Mouse (Mus musculus) kidney, postnatal 36 days (tissue): ENCODE data around the gene Ap4e1.

Experiments used
- DNase-seq, 2 experiments: peaks; one replicate each; pipeline ENCODE4 v3.0.0; 2021 to 2022; ENCODE audit warnings: mixed read lengths in 2 of 2

The Ap4e1 gene

DNA sequence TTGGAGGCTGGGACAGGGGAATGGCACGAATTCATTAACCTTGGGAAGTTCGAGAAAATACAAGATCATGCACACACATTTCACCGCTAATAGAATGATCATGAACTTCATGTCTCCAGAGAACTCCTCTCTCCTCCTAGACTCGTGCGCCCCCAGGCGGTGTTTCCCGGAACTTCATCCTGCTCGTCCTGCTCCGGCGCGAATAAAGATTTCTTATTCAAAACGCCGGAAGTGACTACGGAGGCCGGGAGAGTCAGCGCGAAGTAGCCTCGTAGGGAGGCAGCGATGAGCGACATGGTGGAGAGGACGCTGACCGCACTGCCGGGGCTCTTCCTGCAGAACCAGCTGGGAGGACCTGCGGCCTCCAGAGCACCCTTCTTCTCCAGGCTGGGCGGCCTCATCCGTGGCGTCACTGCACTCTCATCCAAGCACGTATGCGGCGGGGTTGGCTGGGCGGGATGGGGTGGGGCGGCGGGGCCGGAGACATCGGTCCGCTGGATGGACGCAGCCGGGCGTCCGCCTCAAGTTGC lies at the start of gene Ap4e1:
Gene Ap4e1 (plus strand): TSS at position 249 of the 530 bp plus-strand sequence.
- DNase-seq, result peak; percentile 94 to 98

DNA sequence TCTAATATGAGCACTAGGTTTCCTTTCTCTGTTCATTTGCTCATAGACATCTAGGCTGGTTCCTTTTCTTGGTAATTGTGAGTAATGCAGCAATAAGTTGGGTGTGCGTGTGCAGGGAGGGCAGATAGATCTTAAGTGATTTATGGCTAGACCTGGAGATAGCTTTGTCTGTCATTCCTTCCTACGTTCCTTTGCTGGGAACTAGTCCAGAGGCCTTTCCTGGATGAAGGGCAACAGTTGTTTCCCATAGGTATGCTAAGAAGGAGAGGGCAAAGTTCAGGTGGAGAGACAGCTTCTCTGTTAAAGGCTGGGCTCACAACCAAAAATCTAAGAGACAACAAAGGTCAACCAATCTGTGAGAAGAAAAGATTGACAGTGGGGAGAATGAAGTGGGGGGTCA lies 46.8 kb upstream of the Ap4e1 start:
- peak; percentile 41 to 82 for DNase-seq

DNA sequence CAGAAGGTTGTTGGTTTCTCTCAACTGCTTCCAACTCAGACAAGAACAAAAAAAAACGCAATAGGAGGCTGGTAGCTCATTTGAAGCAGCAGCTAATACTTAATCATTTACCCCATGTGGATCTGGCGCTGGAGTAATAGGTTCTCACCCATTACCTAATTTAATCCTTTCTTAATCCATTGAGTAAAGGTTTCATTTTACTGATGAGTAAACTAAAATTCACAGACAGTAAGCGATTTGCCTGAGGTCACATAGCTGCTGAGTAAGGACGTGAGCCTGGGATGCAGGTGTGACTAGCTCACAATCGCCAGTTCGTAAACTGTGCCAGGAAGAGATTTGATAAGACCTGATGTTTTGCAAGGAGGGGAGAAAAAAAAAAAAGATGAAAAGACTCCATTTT lies 31.1 kb upstream of the Ap4e1 start:
- peak; percentile 15 to 49 for DNase-seq

DNA sequence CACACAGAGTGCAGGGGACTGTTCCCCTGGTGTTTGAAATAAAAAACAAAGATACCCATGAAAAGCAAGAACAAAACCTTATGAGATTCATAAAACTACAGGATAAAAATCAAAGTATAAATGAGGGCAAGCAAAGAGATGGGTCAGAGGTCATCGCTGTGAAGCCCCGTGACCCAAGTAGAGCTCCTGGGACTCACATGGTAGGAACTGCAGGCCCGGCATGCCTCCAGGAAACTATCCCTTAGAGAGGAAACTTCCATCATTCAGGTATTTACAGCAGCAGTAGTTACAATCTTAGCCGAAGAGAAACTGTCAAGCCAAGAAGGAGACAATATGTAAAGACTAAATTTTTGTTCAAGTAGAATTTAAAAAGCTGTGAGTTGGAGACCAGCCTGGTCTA lies 25.3 kb upstream of the Ap4e1 start:
- DNase-seq, result no peak

DNA sequence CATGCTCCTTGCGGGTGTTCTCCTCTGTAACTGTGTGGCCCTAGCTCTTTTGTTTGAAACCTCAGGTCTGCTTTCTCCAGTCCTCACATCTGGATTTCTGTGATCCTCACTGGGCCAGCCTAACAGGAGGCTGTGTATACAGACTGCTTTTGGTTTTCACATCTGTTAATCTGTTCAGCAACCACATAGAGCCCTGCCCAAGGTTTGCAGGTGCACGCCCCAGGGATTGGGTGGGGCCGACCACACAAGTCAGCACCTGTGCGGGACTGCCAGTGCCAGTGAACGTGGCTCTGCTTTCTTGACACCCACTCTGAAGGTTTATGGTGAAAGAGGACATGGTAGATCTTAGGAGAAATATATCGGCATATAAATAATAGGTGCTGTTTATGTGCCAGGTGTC lies 18.6 kb upstream of the Ap4e1 start:
- no peak for DNase-seq

DNA sequence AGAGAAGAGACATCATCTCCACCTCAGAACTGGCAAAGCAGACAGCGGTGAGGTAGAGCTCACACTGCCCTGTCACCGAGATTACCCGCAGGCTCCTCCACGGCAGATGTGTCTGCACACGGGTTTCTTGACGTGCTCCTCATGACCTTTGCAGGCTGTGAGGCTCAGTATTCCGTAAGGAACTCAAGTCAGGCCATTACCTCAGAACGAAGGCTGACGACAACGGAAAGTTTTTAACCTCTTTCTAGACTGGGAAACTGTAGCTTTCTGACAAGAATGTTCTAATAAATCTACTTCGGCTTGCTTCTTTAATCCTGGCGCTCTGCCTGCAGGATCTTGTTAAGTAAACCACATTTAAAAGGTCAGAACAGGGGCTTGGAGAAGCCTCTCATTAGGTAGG lies 15.8 kb upstream of the Ap4e1 start:
- no peak for DNase-seq

DNA sequence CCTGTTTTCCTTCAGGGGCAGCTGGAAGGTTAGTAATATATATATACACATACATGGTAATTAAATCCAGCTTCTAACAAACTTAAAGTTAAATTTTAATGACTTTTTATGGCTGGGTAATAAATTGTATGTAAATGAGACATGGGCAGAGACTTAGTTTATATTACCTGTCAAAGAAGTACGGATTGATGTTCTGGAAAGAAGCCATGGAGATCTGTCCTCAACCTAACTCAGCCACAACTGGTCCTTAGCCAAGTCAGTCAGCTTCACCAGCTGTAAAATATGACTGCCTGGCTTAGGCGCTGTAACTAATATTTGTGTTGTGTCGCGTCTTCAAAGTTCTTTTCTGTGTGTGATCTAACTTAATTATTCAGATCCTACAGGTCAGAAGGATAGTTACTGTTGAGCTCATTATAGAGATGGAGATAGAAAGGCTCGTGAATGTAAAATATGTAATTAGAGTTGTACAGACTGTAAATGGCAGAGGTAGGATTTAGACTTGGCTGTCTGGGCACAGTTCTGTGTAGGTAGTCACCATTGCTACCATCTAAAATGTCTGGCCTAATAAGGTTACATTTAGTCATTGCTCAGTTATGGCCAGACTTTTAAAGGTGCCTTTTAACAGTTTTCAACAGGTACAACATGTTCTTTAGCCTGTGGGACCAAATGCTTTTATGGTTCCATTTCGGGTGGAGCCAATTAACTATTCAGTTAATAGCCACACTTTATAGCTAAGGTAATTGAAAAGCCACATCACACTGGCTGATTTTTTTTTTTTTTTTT lies 13.9 kb upstream of the Ap4e1 start:
- peak in 1 of 2 experiments; percentile 64 for DNase-seq

DNA sequence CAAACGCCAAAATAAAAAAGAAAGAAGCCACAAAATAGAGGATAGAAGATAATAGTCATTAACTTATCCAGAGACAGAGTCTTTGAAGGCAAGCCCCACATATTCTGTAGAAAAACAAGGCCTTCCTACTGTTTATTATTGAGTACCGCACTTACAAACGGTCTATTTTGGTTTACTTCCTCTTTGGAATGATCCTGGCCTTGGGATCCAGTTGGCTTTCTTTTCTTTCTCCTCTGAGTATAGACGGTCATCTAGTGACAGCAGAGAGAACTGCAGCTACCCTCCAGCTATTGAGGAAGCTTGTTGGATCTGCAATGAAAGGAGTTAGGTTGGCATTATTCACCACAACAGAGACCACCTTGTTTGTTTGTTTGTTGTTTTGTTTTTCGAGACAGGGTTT lies 11.8 kb upstream of the Ap4e1 start:
- DNase-seq, result peak; percentile 83 to 84

DNA sequence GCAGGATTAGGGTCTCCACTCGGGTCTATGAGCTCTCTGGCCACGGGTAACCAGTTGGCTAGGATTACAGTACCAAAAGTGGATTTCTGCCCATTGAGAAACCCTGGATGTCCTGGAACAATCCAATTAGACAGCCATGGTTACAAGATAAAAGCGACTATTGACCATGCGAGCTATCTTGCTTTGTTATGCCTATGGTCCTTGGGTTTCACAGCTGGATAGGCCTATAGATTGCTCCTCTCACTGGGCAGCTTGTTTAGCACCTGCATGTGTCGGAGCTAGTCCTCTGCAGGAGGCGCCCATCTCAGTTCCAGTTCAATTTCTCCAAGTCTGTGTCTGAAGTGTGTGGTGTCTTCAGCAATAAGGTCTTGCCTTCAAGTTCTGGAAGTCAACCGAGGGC lies 10.3 kb upstream of the Ap4e1 start:
- DNase-seq, result no peak

DNA sequence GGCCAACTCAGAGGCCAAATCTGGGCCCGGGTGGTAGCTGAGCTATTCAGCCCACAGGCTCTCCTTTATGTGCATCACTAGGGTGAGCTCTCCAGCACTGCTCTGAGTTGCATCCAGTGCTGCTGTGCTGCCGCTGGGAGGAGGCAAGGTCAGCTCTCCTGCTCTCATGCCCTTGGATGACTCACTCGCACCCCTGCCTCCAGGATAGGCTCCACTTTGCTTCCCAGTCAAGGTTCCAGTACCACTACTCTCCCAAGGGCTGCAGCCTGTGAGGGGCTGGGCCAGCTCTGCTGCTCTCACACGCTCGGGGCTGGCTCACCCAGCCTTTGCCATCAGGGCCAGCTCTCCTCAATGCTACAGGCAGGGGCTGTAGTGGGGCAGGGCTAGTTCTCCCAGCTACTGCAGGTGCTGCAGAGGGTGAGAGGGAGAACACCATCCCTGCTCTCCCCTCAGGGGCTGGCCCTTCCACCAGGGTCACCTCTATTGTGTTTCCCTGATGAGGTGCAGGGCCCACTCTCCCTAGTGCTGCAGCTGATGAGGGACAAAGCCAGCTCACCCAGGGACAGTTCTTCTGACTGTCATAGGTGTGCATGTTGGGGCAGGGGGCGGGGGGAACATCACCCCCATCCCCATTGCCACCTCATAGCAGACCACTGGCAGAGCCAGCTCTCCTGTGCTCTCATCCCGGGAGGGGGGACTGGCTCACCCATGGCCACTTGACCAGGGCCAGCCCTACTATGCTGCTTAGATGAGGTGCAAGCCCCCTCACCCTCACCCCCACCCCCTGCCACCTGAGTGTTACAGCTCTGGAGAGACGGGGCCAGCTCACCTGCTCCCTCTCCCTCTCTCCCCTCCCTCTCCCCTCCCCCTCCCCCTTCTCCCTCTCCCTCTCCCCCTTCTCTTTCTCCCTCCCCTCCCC lies 7.9 kb upstream of the Ap4e1 start:
- DNase-seq, result no peak

DNA sequence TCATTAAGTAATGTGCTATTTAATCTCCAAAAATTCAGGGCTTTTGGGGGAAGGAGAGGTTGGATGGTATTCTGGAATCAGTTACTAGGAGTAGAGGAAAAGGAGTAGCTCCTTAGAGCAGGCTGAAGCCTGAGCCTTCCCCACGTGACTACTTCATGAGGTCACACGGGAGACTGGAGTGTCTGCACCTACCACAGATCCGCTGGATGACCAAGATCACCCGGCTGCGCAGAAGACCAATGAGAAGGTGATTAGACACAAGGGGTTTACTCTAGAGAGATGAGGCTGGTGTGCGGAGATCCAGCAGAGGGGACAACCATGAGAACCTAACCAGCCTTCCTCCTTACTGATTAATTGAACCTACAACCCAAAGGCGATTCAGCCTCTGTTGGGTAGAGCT lies 4.5 kb upstream of the Ap4e1 start:
- no peak for DNase-seq

DNA sequence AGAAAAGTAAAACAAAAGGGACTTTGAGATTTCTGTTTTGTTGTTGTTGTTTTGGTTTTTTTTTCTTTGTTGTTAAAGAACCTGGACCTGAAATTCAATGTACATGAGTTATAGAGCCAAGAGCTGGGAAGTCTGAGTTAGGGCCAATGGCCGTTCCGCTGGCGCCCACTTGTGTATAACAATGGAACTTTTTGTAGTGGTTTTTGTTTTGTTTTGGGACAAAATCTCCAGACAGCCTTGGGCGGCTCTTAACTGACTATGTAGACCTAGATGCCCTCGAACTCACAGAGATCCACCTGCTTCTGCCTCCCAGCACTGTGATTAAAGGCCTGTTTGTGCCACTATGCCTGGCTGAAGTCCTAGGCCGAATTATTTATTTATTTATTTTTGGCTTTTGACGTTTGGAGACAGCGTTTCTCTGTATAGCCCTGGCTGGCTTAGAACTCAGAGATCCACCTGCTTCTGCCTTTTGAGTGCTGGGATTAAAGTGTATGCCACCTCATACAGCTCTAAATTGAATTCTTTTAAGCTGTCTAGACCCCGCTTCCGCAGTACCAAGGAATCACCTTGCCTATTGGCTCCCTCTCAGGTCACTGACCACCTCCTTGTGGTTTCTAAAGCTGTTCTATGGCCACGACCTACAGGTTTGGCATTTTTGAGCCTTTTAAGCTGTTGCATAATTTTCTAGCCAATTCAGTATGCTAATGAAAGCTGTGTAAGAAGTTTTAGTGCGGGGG lies 1.7 kb upstream of the Ap4e1 start:
- DNase-seq, result peak; percentile 59 to 81

DNA sequence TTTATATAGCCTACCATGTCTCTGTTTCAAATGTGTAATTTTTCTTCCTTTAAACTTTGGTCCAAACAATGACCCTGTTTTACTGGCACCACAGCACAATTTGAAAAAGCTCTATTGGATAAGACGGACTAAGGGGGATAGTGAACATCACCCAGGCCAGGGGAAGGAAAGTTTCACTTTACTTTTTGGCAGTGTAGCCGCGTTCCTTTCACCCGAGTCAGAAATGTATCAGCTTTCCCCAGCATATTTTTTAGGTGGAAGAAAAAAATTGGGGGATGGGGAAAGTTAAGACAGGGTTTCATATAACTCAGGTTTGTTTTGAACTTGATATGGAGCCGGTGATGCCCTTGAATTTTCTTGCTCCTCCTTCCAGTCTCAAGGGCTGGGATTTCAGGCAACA lies 1.0 kb upstream of the Ap4e1 start:
- no peak for DNase-seq

DNA sequence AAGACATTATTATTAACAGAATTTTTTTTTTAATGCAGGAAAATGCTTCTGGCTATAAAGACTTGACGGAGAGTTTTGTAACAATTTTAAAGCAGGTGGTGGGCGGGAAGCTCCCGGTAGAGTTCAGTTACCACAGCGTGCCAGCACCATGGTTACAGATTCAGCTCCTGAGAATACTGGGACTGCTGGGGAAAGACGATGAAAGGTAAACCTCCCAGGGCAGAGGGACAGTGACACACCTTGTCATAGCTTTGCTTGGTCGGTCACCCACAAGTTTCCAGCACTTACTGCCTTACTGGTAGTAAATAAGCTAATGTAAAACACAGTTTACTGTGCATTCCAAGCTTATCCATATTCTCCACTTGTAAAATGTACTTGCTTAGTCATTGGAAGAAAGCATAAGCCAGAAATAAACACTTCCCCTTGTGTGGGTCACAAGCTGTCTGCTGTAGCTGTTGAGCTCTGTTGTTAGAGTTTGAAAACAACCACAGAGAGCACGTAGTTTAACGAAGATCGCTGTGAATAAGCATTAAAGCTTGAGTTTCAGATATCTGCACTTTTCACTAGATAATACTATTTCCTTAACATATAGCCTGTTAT lies 26.6 kb downstream of the Ap4e1 start:
- no peak for DNase-seq

DNA sequence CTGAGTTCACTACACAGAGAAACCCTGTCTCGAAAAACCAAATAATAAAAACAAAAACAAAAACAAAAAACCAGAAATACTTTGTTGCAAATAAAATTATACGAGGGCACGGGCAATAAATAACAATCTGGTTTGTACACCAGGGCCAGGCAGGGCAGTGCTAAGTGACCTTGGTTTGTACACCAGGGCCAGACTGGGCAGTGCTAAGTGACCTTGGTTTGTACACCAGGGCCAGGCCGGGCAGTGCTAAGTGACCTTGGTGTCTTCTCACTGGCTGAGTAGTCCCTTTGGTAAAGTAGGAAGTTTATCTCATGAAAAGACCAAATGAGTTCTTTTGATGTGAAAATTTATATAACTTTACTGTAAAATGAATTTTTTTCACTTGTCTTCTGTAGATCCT lies 28.8 kb downstream of the Ap4e1 start:
- DNase-seq, result peak in 1 of 2 experiments; percentile 9

DNA sequence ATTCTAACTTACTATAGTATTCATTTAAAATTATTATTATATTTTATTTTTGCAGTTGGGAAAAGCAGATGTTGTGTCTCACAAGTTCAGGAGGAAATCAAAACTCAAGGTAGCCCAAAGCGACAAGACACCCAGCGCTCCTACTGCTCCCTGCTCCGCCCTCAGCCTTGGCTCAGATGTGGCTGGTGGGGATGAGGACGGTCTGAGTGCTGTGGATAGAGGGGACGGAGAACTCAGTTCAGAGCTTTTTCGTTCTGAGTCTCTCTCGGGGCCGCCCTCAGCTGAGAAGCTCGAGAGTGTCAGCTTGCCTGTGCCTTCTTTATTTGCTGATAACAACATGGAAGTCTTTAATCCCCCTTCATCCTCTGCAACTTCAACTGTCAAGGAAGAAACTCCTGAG lies 53.0 kb downstream of the Ap4e1 start:
- no peak for DNase-seq

DNA sequence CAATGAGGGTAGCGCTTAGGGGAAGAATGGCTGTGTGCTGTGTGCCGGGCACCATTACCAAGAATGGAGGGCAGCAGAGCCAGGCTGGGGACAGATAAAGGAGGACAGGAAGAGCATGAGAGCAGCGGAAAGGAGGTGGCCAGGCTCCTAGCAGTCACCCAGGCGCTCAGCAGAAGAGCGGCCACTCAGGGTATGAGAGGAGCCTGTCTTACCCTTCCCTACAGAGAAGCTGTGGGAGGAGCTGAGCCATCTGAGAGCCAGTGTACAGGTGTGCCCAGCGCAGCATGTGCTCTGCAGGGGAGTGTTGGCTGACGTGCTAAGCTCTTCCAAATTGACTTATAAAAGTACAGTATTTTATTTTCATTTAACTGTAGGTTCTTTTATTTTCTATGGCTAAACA lies 60.3 kb downstream of the Ap4e1 start:
- no peak for DNase-seq

DNA sequence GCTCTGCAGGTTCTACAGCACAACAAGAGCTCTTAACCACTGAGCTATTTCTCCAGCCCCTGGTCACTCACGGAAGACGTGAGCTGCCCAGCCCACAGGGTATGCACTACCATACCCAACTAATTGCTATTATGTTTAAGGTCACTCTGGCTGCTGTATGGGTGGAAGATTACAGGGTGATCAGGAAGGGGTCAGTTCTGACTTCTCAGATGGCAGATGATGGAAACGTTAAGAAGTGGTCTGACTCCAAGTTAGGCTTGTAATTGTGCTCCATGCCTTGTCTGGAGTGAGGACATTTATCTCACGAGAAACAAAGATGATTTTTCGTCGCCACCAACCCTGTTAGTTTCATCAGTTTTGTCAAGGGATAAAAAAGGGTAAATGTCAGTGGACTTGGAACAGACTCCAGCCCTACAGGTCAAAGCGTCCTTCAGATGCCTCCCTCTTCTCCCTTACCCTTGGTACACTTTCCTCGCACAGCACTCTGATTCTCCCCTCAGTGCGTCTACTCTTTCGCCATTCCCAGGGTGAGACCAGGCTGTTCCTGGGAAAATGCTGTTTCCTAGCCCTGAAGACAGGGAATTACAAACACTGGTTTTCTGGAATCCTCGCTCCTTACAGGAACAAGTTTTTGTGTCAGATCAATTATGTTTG lies 61.4 kb downstream of the Ap4e1 start:
- no peak for DNase-seq

DNA sequence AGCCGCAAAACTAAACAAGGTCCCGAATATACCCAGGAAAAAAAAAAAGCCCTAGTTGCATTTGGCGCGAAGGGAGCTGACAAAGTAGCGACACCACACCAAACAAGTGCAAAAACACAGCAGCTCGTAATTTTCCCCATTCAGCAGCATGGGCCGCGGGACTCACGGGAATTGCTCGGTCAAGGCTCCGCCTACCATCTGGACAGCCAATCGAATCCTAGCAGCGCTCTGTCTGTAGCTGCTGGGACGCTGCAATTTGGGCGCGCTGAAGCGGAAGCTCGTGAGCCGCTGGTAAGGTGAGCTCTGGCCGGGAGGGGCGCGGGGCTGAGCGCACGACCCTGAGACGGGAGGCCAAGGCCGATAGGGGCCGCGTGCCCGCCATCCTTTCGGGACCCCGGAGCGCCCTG lies 61.9 kb downstream of the Ap4e1 start, which contains the start of gene Blvra:
Gene Blvra (plus strand): TSS at position 231 of the 407 bp plus-strand sequence.
- peak; percentile 94 to 96 for DNase-seq

DNA sequence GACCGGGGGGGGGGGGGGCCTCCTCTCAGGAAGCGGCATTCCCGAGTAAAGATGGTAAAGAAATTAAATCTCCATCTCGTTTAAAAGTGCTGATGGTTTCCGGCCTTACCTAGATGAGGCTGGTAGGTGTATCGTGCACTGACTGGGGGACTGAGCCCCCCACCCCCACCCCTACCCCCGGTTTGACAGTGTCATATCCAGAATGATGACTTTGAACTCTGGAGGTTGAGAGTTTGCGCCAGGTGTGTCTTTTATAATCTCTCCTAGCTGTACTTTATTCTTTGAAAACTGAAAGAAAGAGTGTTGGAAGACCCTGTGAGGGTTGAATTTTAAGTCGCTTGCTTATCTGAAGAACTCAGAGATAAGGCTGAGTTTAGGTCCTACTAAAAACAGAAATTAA lies 62.4 kb downstream of the Ap4e1 start:
- no peak for DNase-seq

DNA sequence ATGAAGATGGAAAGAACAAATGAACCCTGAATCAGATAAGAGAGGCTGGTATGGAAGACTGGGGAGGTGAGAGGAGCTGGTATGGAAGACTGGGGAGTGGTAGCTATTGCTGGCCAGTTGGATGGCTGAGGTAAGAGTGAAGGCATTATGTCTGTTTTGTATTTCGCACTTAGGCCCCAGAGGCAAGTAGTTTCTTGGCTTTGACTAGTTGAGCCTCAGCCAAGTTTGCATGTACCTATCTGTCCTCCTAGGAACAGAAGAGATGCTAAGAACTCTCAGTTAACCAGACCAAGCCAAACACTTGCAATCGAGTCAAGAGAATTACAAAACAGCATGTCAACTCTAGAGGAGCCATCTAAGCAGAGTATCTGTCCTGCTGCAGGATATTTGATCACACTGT lies 65.6 kb downstream of the Ap4e1 start:
- no peak for DNase-seq

DNA sequence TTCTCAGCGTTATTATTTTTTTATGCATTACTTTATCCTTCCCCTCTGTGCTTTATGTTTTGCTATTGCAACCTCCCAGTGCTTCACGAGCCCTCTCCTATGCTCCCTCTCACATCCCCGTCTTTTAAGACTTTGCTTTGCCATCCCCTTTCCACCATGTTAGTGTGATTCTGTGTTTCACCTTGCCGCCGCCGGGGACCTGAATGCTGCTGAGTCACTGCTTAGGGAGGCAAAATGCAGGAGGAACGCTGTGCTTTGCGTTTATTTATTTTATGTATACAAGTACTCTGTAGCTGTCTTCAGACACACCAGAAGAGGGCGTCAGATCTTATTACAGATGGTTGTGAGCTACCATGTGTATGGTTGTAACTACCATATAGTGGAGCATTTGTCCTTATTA lies 69.1 kb downstream of the Ap4e1 start:
- no peak for DNase-seq
